Mouse (Mus musculus) erythroid progenitor cell, adult 5-6 weeks (primary cell): Measurements from ENCODE around the gene Jtb. TPM values are rescaled to one million over a fixed set of nuclear protein-coding genes. Genes with fewer than 3 reads are reported as not detected.
A peak's percentile ranks its signal among the peaks of the same experiment; 100 is the strongest.

Experiments used
- ATAC-seq: replicated peaks from 2 replicates; pipeline ENCODE4 v1.8.0; 2016; ENCODE audit warnings: moderate number of reproducible peaks, mild to moderate bottlenecking, moderate TSS enrichment, inconsistent platforms; ENCODE audit not compliant: poor library complexity, low FRiP score, severe bottlenecking
- total RNA-seq, 2 experiments: library from RNA; stranded (forward) in 1 of 2; stranded (reverse) in 1 of 2; fragments of 150-400 nt in 1 of 2; fragments of 186-747, 209-891 nt in 1 of 2; gene quantifications; 2 replicates each; pipeline versions ENCODE4 v1.2.3 to v1.2.4; 2015 to 2017; ENCODE audit warnings: low replicate concordance in 2 of 2

The Jtb gene
- total RNA-seq (2015; ENCODE audit: low replicate concordance) (10.9 and 46.5 TPM in 2 replicates), total RNA-seq (2017; ENCODE audit: low replicate concordance) (1.9 and 9.1 TPM in 2 replicates)

- ATAC-seq, result peak; percentile 84
Measured at GRCm38 (mm10) chr3:90231507-90232333, at the start of gene Jtb. Gene Jtb, plus strand, starts transcription at chr3:90231597.

GRCm38 (mm10) chr3:90183581-90183980, 47.8 kb upstream of the Jtb start:
- no peak for ATAC-seq

- ATAC-seq, result no peak
Measured at GRCm38 (mm10) chr3:90190859-90191510, 40.4 kb upstream of the Jtb start.

GRCm38 (mm10) chr3:90194759-90195158, 36.6 kb upstream of the Jtb start:
- no peak for ATAC-seq

GRCm38 (mm10) chr3:90195644-90196043, 35.8 kb upstream of the Jtb start:
- ATAC-seq, result no peak

GRCm38 (mm10) chr3:90197548-90197947, 33.8 kb upstream of the Jtb start:
- no peak for ATAC-seq

GRCm38 (mm10) chr3:90202884-90203283, 28.5 kb upstream of the Jtb start:
- ATAC-seq, result no peak

GRCm38 (mm10) chr3:90203619-90204018, 27.8 kb upstream of the Jtb start:
- ATAC-seq, result no peak

- no peak for ATAC-seq
Measured at GRCm38 (mm10) chr3:90204582-90204981, 26.8 kb upstream of the Jtb start.

GRCm38 (mm10) chr3:90208662-90209061, 22.7 kb upstream of the Jtb start:
- no peak for ATAC-seq

- no peak for ATAC-seq
Measured at GRCm38 (mm10) chr3:90209908-90210566, 21.4 kb upstream of the Jtb start.

GRCm38 (mm10) chr3:90211475-90212398, 19.7 kb upstream of the Jtb start:
- ATAC-seq, result no peak

GRCm38 (mm10) chr3:90212723-90213122, 18.7 kb upstream of the Jtb start:
- ATAC-seq, result no peak

- ATAC-seq, result peak; percentile 98
Measured at GRCm38 (mm10) chr3:90213377-90213866, 18.0 kb upstream of the Jtb start, which contains the start of the genes Rps27 and Rab13. Gene Rps27, minus strand, starts transcription at chr3:90213651. Gene Rab13, plus strand, starts transcription at chr3:90213695.

- peak; percentile 36 for ATAC-seq
Measured at GRCm38 (mm10) chr3:90213956-90214684, 17.3 kb upstream of the Jtb start.

GRCm38 (mm10) chr3:90215825-90216380, 15.5 kb upstream of the Jtb start:
- ATAC-seq, result no peak

GRCm38 (mm10) chr3:90220088-90220487, 11.3 kb upstream of the Jtb start:
- ATAC-seq, result peak; percentile 74

GRCm38 (mm10) chr3:90220531-90220951, 10.9 kb upstream of the Jtb start:
- ATAC-seq, result peak; percentile 84
